Mouse (Mus musculus): ENCODE data around the gene Iqcf3. TPM values are rescaled to one million over a fixed set of nuclear protein-coding genes. Genes with fewer than 3 reads are reported as not detected.

Gene Iqcf3
- 28.7 TPM for polyA plus RNA-seq (2014; fragmentation: Illumina TruSeq; extraction: RNeasy Lipid Tissue Mini Kit (QIAGEN cat#74804); ENCODE audit: low read depth, low replicate concordance)

GRCm38 (mm10) chr9:106561531-106561930 lies at the start of gene Iqcf3:
Gene Iqcf3 (minus strand): TSS chr9:106561631.

GRCm38 (mm10) chr9:106570896-106571295 lies 9.5 kb upstream of the Iqcf3 start, which contains the start of gene Iqcf4:
Gene Iqcf4 (minus strand): TSS chr9:106570996.

GRCm38 (mm10) chr9:106514273-106514672 lies 47.2 kb downstream of the Iqcf3 start, which contains the start of gene Iqcf5:
Gene Iqcf5 (plus strand): TSS chr9:106514573.

GRCm38 (mm10) chr9:106499667-106500066 lies 61.8 kb downstream of the Iqcf3 start, which contains the start of gene Iqcf1:
Gene Iqcf1 (plus strand): TSS chr9:106499967.

GRCm38 (mm10) chr9:106476924-106477484 lies 84.4 kb downstream of the Iqcf3 start, which contains the start of gene Parp3:
Gene Parp3 (minus strand): TSS chr9:106476949.

GRCm38 (mm10) chr9:106475663-106476001 lies 85.8 kb downstream of the Iqcf3 start, which contains the start of gene Rrp9:
Gene Rrp9 (plus strand): TSS chr9:106475963.

GRCm38 (mm10) chr9:106465571-106466200 lies 95.7 kb downstream of the Iqcf3 start, which contains the start of gene Gpr62:
Gene Gpr62 (minus strand): TSS chr9:106465938.

GRCm38 (mm10) chr9:106453271-106454070 lies 108.0 kb downstream of the Iqcf3 start, which contains the start of gene Pcbp4:
Gene Pcbp4 (plus strand): TSS chr9:106453291.

Other genes with a start within 250 kb of the Iqcf3 start
- 16.6 TPM for gene Dusp7, start 193.0 kb downstream of the Iqcf3 start, polyA plus RNA-seq (2014; fragmentation: Illumina TruSeq; extraction: RNeasy Lipid Tissue Mini Kit (QIAGEN cat#74804); ENCODE audit: low read depth, low replicate concordance)
- gene Rpl29, start 132.2 kb downstream of the Iqcf3 start, polyA plus RNA-seq (2014; fragmentation: Illumina TruSeq; extraction: RNeasy Lipid Tissue Mini Kit (QIAGEN cat#74804); ENCODE audit: low read depth, low replicate concordance), result 770 TPM
- 14.4 TPM for gene Acy1, start 123.3 kb downstream of the Iqcf3 start, polyA plus RNA-seq (2014; fragmentation: Illumina TruSeq; extraction: RNeasy Lipid Tissue Mini Kit (QIAGEN cat#74804); ENCODE audit: low read depth, low replicate concordance)
- gene Abhd14b, start 114.2 kb downstream of the Iqcf3 start, polyA plus RNA-seq (2014; fragmentation: Illumina TruSeq; extraction: RNeasy Lipid Tissue Mini Kit (QIAGEN cat#74804); ENCODE audit: low read depth, low replicate concordance), result 105 TPM
- 19.6 TPM for gene Abhd14a, start 114.0 kb downstream of the Iqcf3 start, polyA plus RNA-seq (2014; fragmentation: Illumina TruSeq; extraction: RNeasy Lipid Tissue Mini Kit (QIAGEN cat#74804); ENCODE audit: low read depth, low replicate concordance)
- gene Pcbp4, start 108.3 kb downstream of the Iqcf3 start, polyA plus RNA-seq (2014; fragmentation: Illumina TruSeq; extraction: RNeasy Lipid Tissue Mini Kit (QIAGEN cat#74804); ENCODE audit: low read depth, low replicate concordance), result 25.9 TPM
- gene Gpr62, start 95.7 kb downstream of the Iqcf3 start, polyA plus RNA-seq (2014; fragmentation: Illumina TruSeq; extraction: RNeasy Lipid Tissue Mini Kit (QIAGEN cat#74804); ENCODE audit: low read depth, low replicate concordance), result 0.60 TPM
- gene Rrp9, start 85.7 kb downstream of the Iqcf3 start, polyA plus RNA-seq (2014; fragmentation: Illumina TruSeq; extraction: RNeasy Lipid Tissue Mini Kit (QIAGEN cat#74804); ENCODE audit: low read depth, low replicate concordance), result 19.8 TPM
- gene Parp3, start 84.7 kb downstream of the Iqcf3 start, polyA plus RNA-seq (2014; fragmentation: Illumina TruSeq; extraction: RNeasy Lipid Tissue Mini Kit (QIAGEN cat#74804); ENCODE audit: low read depth, low replicate concordance), result 58.9 TPM
- gene Iqcf1, start 61.7 kb downstream of the Iqcf3 start, polyA plus RNA-seq (2014; fragmentation: Illumina TruSeq; extraction: RNeasy Lipid Tissue Mini Kit (QIAGEN cat#74804); ENCODE audit: low read depth, low replicate concordance), result 5.6 TPM
- gene Iqcf5, start 47.1 kb downstream of the Iqcf3 start, polyA plus RNA-seq (2014; fragmentation: Illumina TruSeq; extraction: RNeasy Lipid Tissue Mini Kit (QIAGEN cat#74804); ENCODE audit: low read depth, low replicate concordance), result 5.1 TPM
- gene Iqcf4, start 9.4 kb upstream of the Iqcf3 start, polyA plus RNA-seq (2014; fragmentation: Illumina TruSeq; extraction: RNeasy Lipid Tissue Mini Kit (QIAGEN cat#74804); ENCODE audit: low read depth, low replicate concordance), result 13.9 TPM
- 1.0 TPM for gene Iqcf6, start 65.0 kb upstream of the Iqcf3 start, polyA plus RNA-seq (2014; fragmentation: Illumina TruSeq; extraction: RNeasy Lipid Tissue Mini Kit (QIAGEN cat#74804); ENCODE audit: low read depth, low replicate concordance)
- gene Grm2, start 94.5 kb upstream of the Iqcf3 start, polyA plus RNA-seq (2014; fragmentation: Illumina TruSeq; extraction: RNeasy Lipid Tissue Mini Kit (QIAGEN cat#74804); ENCODE audit: low read depth, low replicate concordance), result not detected
- gene Tex264, start 124.3 kb upstream of the Iqcf3 start, polyA plus RNA-seq (2014; fragmentation: Illumina TruSeq; extraction: RNeasy Lipid Tissue Mini Kit (QIAGEN cat#74804); ENCODE audit: low read depth, low replicate concordance), result 68.3 TPM
- gene Rad54l2, start 227.6 kb upstream of the Iqcf3 start, polyA plus RNA-seq (2014; fragmentation: Illumina TruSeq; extraction: RNeasy Lipid Tissue Mini Kit (QIAGEN cat#74804); ENCODE audit: low read depth, low replicate concordance), result 15.3 TPM